Mouse (Mus musculus) liver, embryonic 14.5 days (tissue): ENCODE measurements at regions not wholly inside any gene's neighbourhood (a gene's known extent, or its start where the extent isn't known, plus 50 kb on each side); places are given as distances from the start of the nearest gene placed in this dataset.

Experiments used
- ATAC-seq: fragments of 200-750 bp; cut with Nextera tagmentation; 2 replicates; pipeline ENCODE4 v1.8.0; 2017; ENCODE audit warnings: moderate number of reproducible peaks, mild to moderate bottlenecking, moderate library complexity; ENCODE audit not compliant: insufficient read depth
- DNase-seq, 3 experiments: peaks; one replicate each; pipeline ENCODE4 v3.0.0-alpha.2; 2012 to 2013; ENCODE audit warnings: low read depth in 3 of 3, low spot score in 3 of 3
- H3K27ac ChIP-seq: fragments of 300-500 bp; sonication (generic); 2 replicates; pipeline ENCODE4 v1.5.1; 2014; ENCODE audit warnings: moderate library complexity, mild to moderate bottlenecking, control low read depth, inconsistent platforms
- H3K27me3 ChIP-seq: fragments of 300-500 bp; sonication (generic); 2 replicates; pipeline ENCODE4 v1.6.1; 2014; ENCODE audit warnings: mild to moderate bottlenecking, low read length, moderate library complexity; ENCODE audit not compliant: control insufficient read depth, insufficient read depth
- H3K36me3 ChIP-seq: fragments of 300-500 bp; sonication (generic); replicated peaks from 2 replicates; pipeline ENCODE4 v1.6.1; 2014; ENCODE audit warnings: low read depth; ENCODE audit not compliant: control insufficient read depth, insufficient read depth
- H3K4me1 ChIP-seq, 2 experiments: fragments of 200-500 bp in 1 of 2; fragments of 300-500 bp in 1 of 2; sonication (generic) in 1 of 2; replicated peaks; 2 replicates each; pipeline ENCODE4 v1.6.1; 2012 to 2014; ENCODE audit warnings: antibody characterized with exemption in 1 of 2, inconsistent platforms in 1 of 2, low read length in 1 of 2; ENCODE audit not compliant: control insufficient read depth in 2 of 2, insufficient read depth in 2 of 2
- H3K4me2 ChIP-seq: fragments of 300-500 bp; sonication (generic); 2 replicates; pipeline ENCODE4 v1.6.1; 2014; ENCODE audit warnings: low read depth, mild to moderate bottlenecking, control low read depth, moderate library complexity
- H3K4me3 ChIP-seq, 2 experiments: fragments of 200-500 bp in 1 of 2; fragments of 300-500 bp in 1 of 2; sonication (generic) in 1 of 2; 2 replicates each; pipeline ENCODE4 v1.5.1; 2012 to 2014; ENCODE audit warnings: low read depth in 2 of 2, low read length in 2 of 2, mild to moderate bottlenecking in 2 of 2, control low read depth in 1 of 2, inconsistent platforms in 1 of 2, moderate library complexity in 1 of 2; ENCODE audit not compliant: insufficient read depth in 1 of 2
- H3K9ac ChIP-seq: fragments of 300-500 bp; sonication (generic); replicated peaks from 2 replicates; pipeline ENCODE4 v1.6.1; 2014; ENCODE audit warnings: mild to moderate bottlenecking, control low read depth, moderate library complexity
- H3K9me3 ChIP-seq: fragments of 300-500 bp; sonication (generic); 2 replicates; pipeline ENCODE4 v1.6.1; 2016; ENCODE audit warnings: low read length, mixed read lengths; ENCODE audit not compliant: control insufficient read depth
- CTCF ChIP-seq: IDR thresholded peaks from 2 replicates; pipeline ENCODE4 v1.5.1; 2016; ENCODE audit warnings: antibody characterized with exemption, low read depth, control low read depth
- EP300 ChIP-seq: IDR thresholded peaks from 2 replicates; pipeline ENCODE4 v1.6.1; 2016; ENCODE audit warnings: antibody characterized with exemption, low read depth
- WGBS: fragments of 180-500 bp; shearing (Covaris S2); extraction: QIAGEN DNeasy Blood & Tissue Kit; methylation state at CpG from one replicate; pipeline ENCODE4 v1.1.7; 2014; ENCODE audit not compliant: insufficient replicate concordance; 5-methylcytosine and 5-hydroxymethylcytosine counted together

DNA sequence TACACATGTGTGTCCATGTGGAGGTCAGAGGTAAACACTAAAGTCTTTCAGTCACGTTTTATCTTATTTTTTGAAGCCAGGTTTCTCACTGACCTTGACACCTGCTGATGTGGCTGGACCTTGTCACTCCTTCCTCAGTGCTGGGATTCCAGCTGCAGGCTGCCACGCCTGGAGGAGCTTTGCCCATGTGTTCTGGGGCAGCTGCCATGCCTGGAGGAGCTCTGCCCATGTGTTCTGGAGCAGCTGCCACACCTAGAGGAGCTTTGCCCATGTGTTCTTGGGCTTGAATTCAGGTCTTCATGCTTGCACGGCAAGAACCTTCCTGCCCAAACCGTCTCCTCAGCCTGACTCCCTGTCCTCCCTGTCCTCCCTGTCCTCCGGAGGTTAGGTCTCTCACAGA is 82.1 kb upstream of the Rbms3 start:
- Histone ChIP-seq H3K4me1 (no peaks in the 10 kb centered on the region), H3K36me3 (no peaks in the 10 kb centered on the region), H3K4me3 (no peak overlapping the region), H3K4me2 (no peak overlapping the region), H3K9ac (no peak overlapping the region), H3K27ac (no peak overlapping the region), H3K27me3 (no peaks in the 10 kb centered on the region), H3K9me3 (no peaks in the 10 kb centered on the region)
- TF ChIP-seq CTCF (no peak), EP300 (no peak)
- WGBS = 42% methylated on average over 5 of the region's 5 CpGs
- DNase-seq (no peak), ATAC-seq (no peak)

DNA sequence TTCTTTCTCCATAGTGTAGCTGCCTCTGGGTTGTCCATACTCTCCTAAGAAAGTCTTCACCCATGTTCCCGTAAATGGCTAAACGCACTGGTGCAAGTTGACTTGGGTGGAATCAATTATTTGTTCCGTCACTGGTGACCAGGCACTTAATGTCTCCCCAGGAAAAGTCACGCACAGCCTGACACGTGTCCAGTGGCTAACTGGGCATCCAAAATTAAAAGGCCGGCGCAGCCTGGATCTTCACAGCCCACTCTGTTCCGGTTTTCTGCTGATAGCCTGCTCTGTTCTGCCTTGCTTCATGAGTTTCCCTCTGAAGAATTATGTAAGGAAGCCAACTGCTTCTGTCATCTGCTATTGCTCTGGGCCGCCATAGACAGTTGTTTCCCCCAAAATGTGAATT is 81.3 kb upstream of the Rbms3 start:
- H3K4me1 ChIP-seq = no peaks in the 10 kb centered on the region
- H3K9ac ChIP-seq = no peak overlapping the region
- no peak overlapping the region for H3K4me2 ChIP-seq
- ATAC-seq (no peak), DNase-seq (no peak)
- H3K36me3 ChIP-seq = no peaks in the 10 kb centered on the region
- TF ChIP-seq EP300 (no peak), CTCF (no peak)
- H3K4me3 ChIP-seq = no peak overlapping the region
- H3K9me3 ChIP-seq = no peaks in the 10 kb centered on the region
- WGBS = 66% methylated on average over 9 of the region's 9 CpGs
- H3K27me3 ChIP-seq = no peaks in the 10 kb centered on the region
- H3K27ac ChIP-seq = no peak overlapping the region

DNA sequence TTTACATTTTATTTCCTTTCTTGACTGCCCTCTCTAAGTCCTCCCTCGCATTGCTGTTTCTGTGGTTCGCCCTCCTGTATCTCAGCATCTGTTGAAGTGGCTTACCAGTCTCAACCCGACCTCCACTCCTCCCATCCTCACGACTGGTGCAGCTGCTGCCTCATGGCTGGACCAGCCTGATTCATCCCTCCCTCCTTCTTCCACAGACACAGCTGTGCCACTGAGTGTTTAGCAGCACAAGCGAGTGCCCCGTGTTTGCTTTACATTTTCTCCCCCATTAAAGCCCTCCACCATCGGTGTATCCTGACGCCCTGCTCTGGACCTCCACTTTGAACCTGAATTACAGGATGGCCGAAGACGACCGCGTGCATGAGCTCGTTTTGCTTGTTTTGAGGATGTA is 80.0 kb upstream of the Rbms3 start:
- Histone ChIP-seq H3K27ac (no peak overlapping the region), H3K4me1 (no peaks in the 10 kb centered on the region), H3K36me3 (no peaks in the 10 kb centered on the region), H3K9ac (no peak overlapping the region), H3K27me3 (no peaks in the 10 kb centered on the region), H3K4me3 (no peak overlapping the region), H3K9me3 (no peaks in the 10 kb centered on the region), H3K4me2 (no peak overlapping the region)
- ATAC-seq (no peak), DNase-seq (no peak)
- TF ChIP-seq EP300 (no peak), CTCF (no peak)
- 71% methylated on average over 13 of the region's 13 CpGs for WGBS

DNA sequence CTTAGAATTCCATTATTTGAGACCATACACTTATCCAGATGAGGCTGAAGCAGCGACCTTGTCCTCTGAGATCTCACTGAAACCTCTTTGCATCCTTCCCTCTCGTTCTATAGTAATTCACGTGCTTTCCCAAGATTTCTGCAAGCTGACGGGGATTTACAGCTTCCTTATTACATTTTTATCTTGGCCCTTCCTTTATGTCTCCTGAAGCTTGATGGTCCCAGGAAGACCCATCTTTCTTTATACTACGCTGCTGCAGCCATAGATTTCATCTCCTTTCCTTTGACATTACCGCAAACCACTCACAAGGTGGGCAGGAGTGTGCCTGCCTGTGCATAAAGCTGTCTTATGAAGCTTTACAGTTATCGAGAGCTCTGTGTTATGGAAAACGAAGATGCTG is 63.3 kb upstream of the Rbms3 start:
- H3K9me3 ChIP-seq = no peaks in the 10 kb centered on the region
- no peak overlapping the region for H3K4me3 ChIP-seq
- no peak overlapping the region for H3K27ac ChIP-seq
- no peak for TF ChIP-seq EP300
- TF ChIP-seq CTCF = no peak
- no peak overlapping the region for H3K9ac ChIP-seq
- H3K36me3 ChIP-seq = no peaks in the 10 kb centered on the region
- H3K27me3 ChIP-seq = no peaks in the 10 kb centered on the region
- 62% methylated on average over 8 of the region's 8 CpGs for WGBS
- H3K4me1 ChIP-seq = no peaks in the 10 kb centered on the region
- no peak for ATAC-seq
- H3K4me2 ChIP-seq = no peak overlapping the region
- DNase-seq = no peak

DNA sequence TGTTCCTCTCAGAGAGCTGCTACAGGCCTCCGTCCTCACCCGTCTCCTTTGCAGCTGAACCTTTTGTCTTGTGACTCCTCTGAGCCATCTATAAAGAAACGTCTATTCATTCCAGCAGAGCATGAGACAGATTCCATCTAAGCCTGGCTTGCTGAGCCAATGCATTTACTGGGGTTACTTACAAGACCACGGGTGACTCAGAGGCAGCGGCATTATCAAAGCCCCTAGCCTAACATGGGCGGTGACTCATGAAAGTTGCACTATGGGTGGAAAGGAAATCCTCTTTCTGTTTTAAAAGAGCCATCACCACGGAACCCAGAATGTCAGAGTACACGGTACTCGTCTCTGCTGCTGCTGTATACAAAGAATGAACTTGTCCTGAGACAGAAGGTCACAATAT is 62.8 kb upstream of the Rbms3 start:
- H3K4me3 ChIP-seq = no peak overlapping the region
- WGBS = 55% methylated on average over 9 of the region's 9 CpGs
- TF ChIP-seq EP300 = no peak
- TF ChIP-seq CTCF = no peak
- H3K27ac ChIP-seq = no peak overlapping the region
- DNase-seq (no peak), ATAC-seq (no peak)
- H3K27me3 ChIP-seq = no peaks in the 10 kb centered on the region
- no peaks in the 10 kb centered on the region for H3K36me3 ChIP-seq
- no peaks in the 10 kb centered on the region for H3K9me3 ChIP-seq
- no peak overlapping the region for H3K4me2 ChIP-seq
- H3K4me1 ChIP-seq = no peaks in the 10 kb centered on the region
- no peak overlapping the region for H3K9ac ChIP-seq

DNA sequence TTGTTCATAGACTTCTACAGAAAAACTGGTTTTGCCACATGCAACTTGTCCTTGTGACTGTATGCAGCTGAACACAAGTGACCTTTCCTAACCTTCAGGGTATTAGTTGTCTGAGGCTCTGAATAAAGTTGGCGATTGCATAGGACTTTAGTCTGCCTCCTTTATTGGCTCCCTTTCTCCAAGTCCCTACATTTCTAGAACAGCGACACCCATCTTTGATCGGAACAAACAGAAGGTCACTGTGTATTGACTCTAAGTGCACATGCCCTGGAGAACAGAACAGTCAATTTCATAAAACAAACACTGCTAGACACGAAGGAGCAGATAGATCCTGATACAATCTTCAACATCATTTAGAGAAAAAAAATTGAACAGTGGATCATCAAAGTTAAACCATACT is 60.2 kb upstream of the Rbms3 start:
- Histone ChIP-seq H3K27ac (no peak overlapping the region), H3K27me3 (no peaks in the 10 kb centered on the region), H3K4me3 (no peak overlapping the region), H3K4me1 (no peaks in the 10 kb centered on the region), H3K9ac (no peak overlapping the region), H3K36me3 (no peaks in the 10 kb centered on the region), H3K9me3 (no peaks in the 10 kb centered on the region), H3K4me2 (no peak overlapping the region)
- TF ChIP-seq EP300 (no peak), CTCF (no peak)
- ATAC-seq = no peak
- DNase-seq = no peak
- 65% methylated on average over 4 of the region's 4 CpGs for WGBS
